Mouse (Mus musculus) ES-Bruce4 (cell line): ENCODE data around the gene Tesk1. TPM values are rescaled to one million over a fixed set of nuclear protein-coding genes. Genes with fewer than 3 reads are reported as not detected.

ENCODE experiments used
- H3K27ac ChIP-seq: 2 replicates; pipeline ENCODE4 v1.5.1; 2012; ENCODE audit warnings: low read length, inconsistent platforms; ENCODE audit not compliant: insufficient read depth
- H3K27me3 ChIP-seq: 2 replicates; pipeline ENCODE4 v1.6.1; 2012; ENCODE audit warnings: mild to moderate bottlenecking, low read length, inconsistent platforms; ENCODE audit not compliant: control insufficient read depth, poor library complexity, insufficient read depth, severe bottlenecking
- H3K36me3 ChIP-seq: 2 replicates; pipeline ENCODE4 v1.6.1; 2012; ENCODE audit warnings: inconsistent platforms, mild to moderate bottlenecking, low read length, moderate library complexity; ENCODE audit not compliant: control insufficient read depth, poor library complexity, insufficient read depth, severe bottlenecking
- H3K4me1 ChIP-seq: one replicate; pipeline ENCODE4 v1.8.1; 2011; ENCODE audit warnings: low read length; ENCODE audit not compliant: control insufficient read depth, insufficient read depth
- H3K4me3 ChIP-seq: 2 replicates; pipeline ENCODE4 v1.5.1; 2011; ENCODE audit warnings: low read depth, mild to moderate bottlenecking, low read length
- H3K9ac ChIP-seq: 2 replicates; pipeline ENCODE4 v1.6.1; 2012; ENCODE audit warnings: low read depth, mild to moderate bottlenecking, inconsistent platforms; ENCODE audit not compliant: poor library complexity, severe bottlenecking
- H3K9me3 ChIP-seq: replicated peaks from 2 replicates; pipeline ENCODE4 v1.6.1; 2012; ENCODE audit warnings: mild to moderate bottlenecking, low read length, inconsistent platforms; ENCODE audit not compliant: control insufficient read depth, poor library complexity, insufficient read depth, severe bottlenecking
- CTCF ChIP-seq: IDR thresholded peaks from one replicate; pipeline ENCODE4 v1.8.1; 2011; ENCODE audit warnings: low read depth, low read length
- EP300 ChIP-seq: IDR thresholded peaks from 2 replicates; pipeline ENCODE4 v1.6.1; 2011; ENCODE audit warnings: low read depth, low read length; ENCODE audit not compliant: insufficient read depth
- POLR2A ChIP-seq: IDR thresholded peaks from one replicate; pipeline ENCODE4 v1.8.1; 2011; ENCODE audit warnings: low read length; ENCODE audit not compliant: insufficient read depth
- polyA plus RNA-seq: library from polyadenylated mRNA; stranded (reverse); fragments of >200 nt; gene quantifications from 2 replicates; pipeline ENCODE4 v1.2.4, GENCODE M21; 2011; ENCODE audit warnings: low read depth; ENCODE audit not compliant: missing spikeins, insufficient read depth, insufficient read length

Tesk1 gene
- polyA plus RNA-seq, 1 experiment = 12.6 TPM

DNA sequence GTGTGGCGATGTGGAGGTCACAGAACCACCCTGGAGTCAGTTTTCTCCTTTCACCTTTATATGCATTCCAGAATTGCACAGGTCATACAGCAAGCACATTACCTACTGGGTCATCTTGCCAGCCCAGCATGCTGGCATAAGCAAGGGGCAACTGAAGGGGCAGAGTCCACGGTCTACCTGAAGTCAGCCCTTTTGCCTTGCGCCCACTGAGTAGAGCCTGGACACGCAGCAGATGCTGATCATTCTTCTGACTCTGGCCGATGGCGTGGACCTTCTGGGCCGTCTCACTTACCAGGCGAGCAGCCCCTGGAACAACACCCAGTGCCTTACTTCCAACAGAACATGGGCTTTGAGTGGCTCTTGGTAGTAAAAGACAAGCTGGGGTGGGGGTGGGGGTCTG lies 55.7 kb downstream of the Tesk1 start:
- H3K27ac ChIP-seq = no peak overlapping the region
- no peaks in the 10 kb centered on the region for H3K9me3 ChIP-seq
- no peaks in the 10 kb centered on the region for H3K27me3 ChIP-seq
- no peaks in the 10 kb centered on the region for H3K4me1 ChIP-seq
- H3K9ac ChIP-seq = no peak overlapping the region
- no peak for TF ChIP-seq EP300
- TF ChIP-seq POLR2A = no peak
- no peak for TF ChIP-seq CTCF
- 0 out of 2 replicates have a peak, but pooled peaks cover 5% of the 10 kb centered on the region for H3K36me3 ChIP-seq
- no peak overlapping the region for H3K4me3 ChIP-seq

Other genes with a start within 250 kb of the Tesk1 start
- gene Atp8b5, start 174.8 kb upstream of the Tesk1 start, polyA plus RNA-seq = 0.21 and 1.4 TPM in 2 replicates
- 24.9 and 27.0 TPM in 2 replicates for gene Rusc2, start 60.0 kb upstream of the Tesk1 start, polyA plus RNA-seq
- gene Fam166b, start 12.8 kb upstream of the Tesk1 start, polyA plus RNA-seq = 2.1 and 2.4 TPM in 2 replicates
- not detected in 2 replicates for gene Cd72, start 12.7 kb downstream of the Tesk1 start, polyA plus RNA-seq
- gene Sit1, start 41.8 kb downstream of the Tesk1 start, polyA plus RNA-seq = not detected in 2 replicates
- gene Ccdc107, start 51.0 kb downstream of the Tesk1 start, polyA plus RNA-seq = 16.5 and 17.8 TPM in 2 replicates
- 33.1 and 40.8 TPM in 2 replicates for gene Arhgef39, start 57.8 kb downstream of the Tesk1 start, polyA plus RNA-seq
- 0.61 and 0.75 TPM in 2 replicates for gene Car9, start 65.0 kb downstream of the Tesk1 start, polyA plus RNA-seq
- gene Tpm2, start 81.8 kb downstream of the Tesk1 start, polyA plus RNA-seq = 81.8 and 86.0 TPM in 2 replicates
- 24.0 and 24.4 TPM in 2 replicates for gene Creb3, start 120.4 kb downstream of the Tesk1 start, polyA plus RNA-seq
- gene Tln1, start 120.8 kb downstream of the Tesk1 start, polyA plus RNA-seq = 92.5 and 97.2 TPM in 2 replicates
- gene Rgp1, start 136.8 kb downstream of the Tesk1 start, polyA plus RNA-seq = 27.9 and 30.9 TPM in 2 replicates
- gene Gba2, start 136.9 kb downstream of the Tesk1 start, polyA plus RNA-seq = 6.6 and 8.9 TPM in 2 replicates
- not detected in 2 replicates for gene Msmp, start 142.6 kb downstream of the Tesk1 start, polyA plus RNA-seq
- gene Npr2, start 190.0 kb downstream of the Tesk1 start, polyA plus RNA-seq = 3.1 and 5.1 TPM in 2 replicates
- gene Spag8, start 211.7 kb downstream of the Tesk1 start, polyA plus RNA-seq = 0.50 and 0.97 TPM in 2 replicates
- 30.1 and 33.4 TPM in 2 replicates for gene Hint2, start 214.5 kb downstream of the Tesk1 start, polyA plus RNA-seq
- 4.5 and 5.0 TPM in 2 replicates for gene Tmem8b, start 227.0 kb downstream of the Tesk1 start, polyA plus RNA-seq
- 0.19 and 0.55 TPM in 2 replicates for gene Fam221b, start 227.2 kb downstream of the Tesk1 start, polyA plus RNA-seq